Mouse (Mus musculus) midbrain, embryonic 13.5 days (tissue): ENCODE results near the gene 1700029I15Rik. TPM values are rescaled to one million over a fixed set of nuclear protein-coding genes. Genes with fewer than 3 reads are reported as not detected.

Source experiments
- ATAC-seq: fragments of 200-750 bp; cut with Nextera tagmentation; 2 replicates; pipeline ENCODE4 v1.8.0; 2017; ENCODE audit warnings: mild to moderate bottlenecking, moderate TSS enrichment, moderate library complexity
- H3K27ac ChIP-seq: fragments of 300-500 bp; sonication (generic); 2 replicates; pipeline ENCODE4 v1.5.1; 2015; ENCODE audit warnings: inconsistent platforms, mild to moderate bottlenecking, moderate library complexity
- H3K27me3 ChIP-seq: fragments of 300-500 bp; sonication (generic); 2 replicates; pipeline ENCODE4 v1.6.1; 2015; ENCODE audit warnings: mild to moderate bottlenecking, inconsistent platforms
- H3K36me3 ChIP-seq: fragments of 300-500 bp; sonication (generic); 2 replicates; pipeline ENCODE4 v1.6.1; 2015; ENCODE audit warnings: mild to moderate bottlenecking, inconsistent platforms
- H3K4me1 ChIP-seq: fragments of 300-500 bp; sonication (generic); replicated peaks from 2 replicates; pipeline ENCODE4 v1.6.1; 2015; ENCODE audit warnings: inconsistent platforms
- H3K4me2 ChIP-seq: fragments of 300-500 bp; sonication (generic); replicated peaks from 2 replicates; pipeline ENCODE4 v1.6.1; 2015; ENCODE audit warnings: moderate library complexity, mild to moderate bottlenecking, inconsistent platforms
- H3K4me3 ChIP-seq: fragments of 300-500 bp; sonication (generic); replicated peaks from 2 replicates; pipeline ENCODE4 v1.5.1; 2015; ENCODE audit warnings: mild to moderate bottlenecking, inconsistent platforms
- H3K9ac ChIP-seq: fragments of 300-500 bp; sonication (generic); replicated peaks from 2 replicates; pipeline ENCODE4 v1.6.1; 2015; ENCODE audit warnings: mild to moderate bottlenecking, inconsistent platforms
- H3K9me3 ChIP-seq: fragments of 300-500 bp; sonication (generic); 2 replicates; pipeline ENCODE4 v1.6.1; 2016; ENCODE audit warnings: mild to moderate bottlenecking, inconsistent platforms
- WGBS: fragments of 180-500 bp; shearing (Covaris S2); methylation state at CpG from one replicate; pipeline ENCODE4 v1.1.7; 2015; 5-methylcytosine and 5-hydroxymethylcytosine counted together
- polyA plus RNA-seq: library from polyadenylated mRNA; unstranded; fragments of >200 nt; fragmentation: Nextera tagmentation; extraction: Ambion mirVana; gene quantifications from 2 replicates; pipeline ENCODE4 v1.2.1, GENCODE M21; 2015

Gene 1700029I15Rik
- polyA plus RNA-seq, 1 experiment from 2014 or later, result 8.0 TPM

GRCm38 (mm10) chr2:92362571-92363228 is 19.6 kb upstream of the 1700029I15Rik start:
- WGBS, result 96% methylated on average over 6 of the region's 6 CpGs
- no peak for ATAC-seq

GRCm38 (mm10) chr2:92364086-92364485 is 18.3 kb upstream of the 1700029I15Rik start:
- no peak overlapping the region for H3K4me3 ChIP-seq
- WGBS, result 88% methylated on average over 4 of the region's 4 CpGs
- no peak overlapping the region for H3K27ac ChIP-seq
- H3K4me2 ChIP-seq, result no peak overlapping the region
- H3K36me3 ChIP-seq, result peaks cover 48% of the 10 kb centered on the region
- no peaks in the 10 kb centered on the region for H3K9me3 ChIP-seq
- no peaks in the 10 kb centered on the region for H3K4me1 ChIP-seq
- H3K9ac ChIP-seq, result no peak overlapping the region
- peaks cover 7% of the 10 kb centered on the region for H3K27me3 ChIP-seq
- ATAC-seq, result no peak

More at GRCm38 (mm10) chr2:92362571-92363228, 19.6 kb upstream of the 1700029I15Rik start:
- Histone ChIP-seq H3K9ac (no peak overlapping the region), H3K4me1 (no peaks in the 10 kb centered on the region), H3K9me3 (no peaks in the 10 kb centered on the region), H3K27me3 (no peaks in the 10 kb centered on the region), H3K4me3 (no peak overlapping the region), H3K36me3 (peaks cover 62% of the 10 kb centered on the region), H3K4me2 (no peak overlapping the region), H3K27ac (no peak overlapping the region)

GRCm38 (mm10) chr2:92365568-92365967 is 16.8 kb upstream of the 1700029I15Rik start:
- H3K9ac ChIP-seq, result no peak overlapping the region
- no peaks in the 10 kb centered on the region for H3K9me3 ChIP-seq
- no peak overlapping the region for H3K27ac ChIP-seq
- H3K4me1 ChIP-seq, result peaks cover 9% of the 10 kb centered on the region
- peaks cover 22% of the 10 kb centered on the region for H3K27me3 ChIP-seq
- H3K4me3 ChIP-seq, result no peak overlapping the region
- WGBS, result 96% methylated on average over 10 of the region's 10 CpGs
- no peak overlapping the region for H3K4me2 ChIP-seq
- no peak for ATAC-seq
- peaks cover 33% of the 10 kb centered on the region for H3K36me3 ChIP-seq

- no peak overlapping the region for H3K4me3 ChIP-seq
- WGBS, result 52% methylated on average over 20 of the region's 20 CpGs
- H3K27ac ChIP-seq, result no peak overlapping the region
- ATAC-seq, result no peak
- no peaks in the 10 kb centered on the region for H3K9me3 ChIP-seq
- peaks cover 23% of the 10 kb centered on the region for H3K36me3 ChIP-seq
- H3K9ac ChIP-seq, result no peak overlapping the region
- peaks cover 28% of the 10 kb centered on the region for H3K4me1 ChIP-seq
- H3K4me2 ChIP-seq, result no peak overlapping the region
- peaks cover 35% of the 10 kb centered on the region for H3K27me3 ChIP-seq
Observed at GRCm38 (mm10) chr2:92367383-92368029, 14.8 kb upstream of the 1700029I15Rik start.

- 12% methylated on average over 19 of the region's 19 CpGs for WGBS
- H3K4me2 ChIP-seq, result peak overlapping the region; percentile 62
Observed at GRCm38 (mm10) chr2:92370375-92370774, 12.0 kb upstream of the 1700029I15Rik start.

GRCm38 (mm10) chr2:92370821-92371805 is 11.2 kb upstream of the 1700029I15Rik start:
- H3K4me1 ChIP-seq, result peaks cover 56% of the 10 kb centered on the region
- H3K27ac ChIP-seq, result peak overlapping the region; percentile 37
- H3K9ac ChIP-seq, result peak overlapping the region; percentile 55
- no peak for ATAC-seq
- peak overlapping the region; percentile 62 for H3K4me2 ChIP-seq
- no peaks in the 10 kb centered on the region for H3K9me3 ChIP-seq
- H3K27me3 ChIP-seq, result peaks cover 35% of the 10 kb centered on the region
- peaks cover 3% of the 10 kb centered on the region; the same call in 1 of the 2 replicates for H3K36me3 ChIP-seq
- H3K4me3 ChIP-seq, result peak overlapping the region; percentile 33
- 3% methylated on average over 45 of the region's 45 CpGs for WGBS

More at GRCm38 (mm10) chr2:92370375-92370774, 12.0 kb upstream of the 1700029I15Rik start:
- peaks cover 3% of the 10 kb centered on the region; the same call in 1 of the 2 replicates for H3K36me3 ChIP-seq
- no peaks in the 10 kb centered on the region for H3K9me3 ChIP-seq
- H3K27me3 ChIP-seq, result peaks cover 35% of the 10 kb centered on the region
- ATAC-seq, result no peak
- H3K4me3 ChIP-seq, result peak overlapping the region; percentile 33
- peaks cover 49% of the 10 kb centered on the region for H3K4me1 ChIP-seq
- H3K27ac ChIP-seq, result no peak overlapping the region
- H3K9ac ChIP-seq, result peak overlapping the region; percentile 55

- Histone ChIP-seq H3K4me3 (no peak overlapping the region), H3K9ac (peak overlapping the region; percentile 28; the same call in 1 of the 2 replicates), H3K36me3 (peaks cover under 1% of the 10 kb centered on the region; the same call in 1 of the 2 replicates), H3K27me3 (peaks cover 35% of the 10 kb centered on the region), H3K27ac (peak overlapping the region; percentile 37), H3K4me1 (peaks cover 61% of the 10 kb centered on the region), H3K9me3 (no peaks in the 10 kb centered on the region), H3K4me2 (peak overlapping the region; percentile 62)
- ATAC-seq, result no peak
- 3% methylated on average over 10 of the region's 10 CpGs for WGBS
Observed at GRCm38 (mm10) chr2:92371971-92372690, 10.2 kb upstream of the 1700029I15Rik start.

- H3K4me1 ChIP-seq, result peaks cover 61% of the 10 kb centered on the region
- WGBS, result 22% methylated on average over 9 of the region's 9 CpGs
- peak overlapping the region; percentile 35; the same call in 1 of the 2 replicates for H3K27ac ChIP-seq
- no peaks in the 10 kb centered on the region for H3K9me3 ChIP-seq
- 0 out of 2 replicates have a peak overlapping the region, but pooled peaks have one; percentile 2 for H3K4me2 ChIP-seq
- ATAC-seq, result no peak
- peaks cover 35% of the 10 kb centered on the region for H3K27me3 ChIP-seq
- H3K4me3 ChIP-seq, result no peak overlapping the region
- H3K9ac ChIP-seq, result no peak overlapping the region
- peaks cover 8% of the 10 kb centered on the region for H3K36me3 ChIP-seq
Observed at GRCm38 (mm10) chr2:92372767-92373436, 9.4 kb upstream of the 1700029I15Rik start.

- Histone ChIP-seq H3K4me3 (no peak overlapping the region), H3K27me3 (peaks cover 34% of the 10 kb centered on the region), H3K36me3 (peaks cover 13% of the 10 kb centered on the region), H3K4me2 (peak overlapping the region; percentile 97; the same call in 1 of the 2 replicates), H3K27ac (0 out of 2 replicates have a peak overlapping the region, but pooled peaks have one; percentile 35), H3K9ac (no peak overlapping the region), H3K9me3 (no peaks in the 10 kb centered on the region), H3K4me1 (peaks cover 61% of the 10 kb centered on the region)
- WGBS, result 64% methylated on average over 11 of the region's 11 CpGs
- ATAC-seq, result no peak
Observed at GRCm38 (mm10) chr2:92373437-92373813, 8.9 kb upstream of the 1700029I15Rik start.

- WGBS, result 6% methylated on average over 16 of the region's 16 CpGs
- Histone ChIP-seq H3K9ac (peak within 1 kb of the TSS; percentile 81), H3K36me3 (peaks cover 24% of the 10 kb centered on the region), H3K9me3 (no peaks in the 10 kb centered on the region), H3K4me2 (peak within 1 kb of the TSS; percentile 97), H3K4me3 (peak within 1 kb of the TSS; percentile 83), H3K4me1 (peaks cover 61% of the 10 kb centered on the region), H3K27me3 (peaks cover 24% of the 10 kb centered on the region), H3K27ac (peak within 1 kb of the TSS; percentile 86)
- no peak for ATAC-seq
Observed at GRCm38 (mm10) chr2:92374514-92374913, 7.8 kb upstream of the 1700029I15Rik start, which contains the start of the genes Pex16 and Large2. TSS of gene Pex16 (plus strand) at chr2:92374676. TSS of gene Large2 (minus strand) at chr2:92374869.
